Mouse (Mus musculus) heart, adult 9 months (tissue): Measurements from ENCODE around the gene Snapc2.
A peak's percentile ranks its signal among the peaks of the same experiment; 100 is the strongest.

ENCODE experiments used
- DNase-seq, 2 experiments: peaks; one replicate each; pipeline ENCODE4 v3.0.0; 2022; ENCODE audit warnings: low spot score in 2 of 2

The Snapc2 gene

DNA sequence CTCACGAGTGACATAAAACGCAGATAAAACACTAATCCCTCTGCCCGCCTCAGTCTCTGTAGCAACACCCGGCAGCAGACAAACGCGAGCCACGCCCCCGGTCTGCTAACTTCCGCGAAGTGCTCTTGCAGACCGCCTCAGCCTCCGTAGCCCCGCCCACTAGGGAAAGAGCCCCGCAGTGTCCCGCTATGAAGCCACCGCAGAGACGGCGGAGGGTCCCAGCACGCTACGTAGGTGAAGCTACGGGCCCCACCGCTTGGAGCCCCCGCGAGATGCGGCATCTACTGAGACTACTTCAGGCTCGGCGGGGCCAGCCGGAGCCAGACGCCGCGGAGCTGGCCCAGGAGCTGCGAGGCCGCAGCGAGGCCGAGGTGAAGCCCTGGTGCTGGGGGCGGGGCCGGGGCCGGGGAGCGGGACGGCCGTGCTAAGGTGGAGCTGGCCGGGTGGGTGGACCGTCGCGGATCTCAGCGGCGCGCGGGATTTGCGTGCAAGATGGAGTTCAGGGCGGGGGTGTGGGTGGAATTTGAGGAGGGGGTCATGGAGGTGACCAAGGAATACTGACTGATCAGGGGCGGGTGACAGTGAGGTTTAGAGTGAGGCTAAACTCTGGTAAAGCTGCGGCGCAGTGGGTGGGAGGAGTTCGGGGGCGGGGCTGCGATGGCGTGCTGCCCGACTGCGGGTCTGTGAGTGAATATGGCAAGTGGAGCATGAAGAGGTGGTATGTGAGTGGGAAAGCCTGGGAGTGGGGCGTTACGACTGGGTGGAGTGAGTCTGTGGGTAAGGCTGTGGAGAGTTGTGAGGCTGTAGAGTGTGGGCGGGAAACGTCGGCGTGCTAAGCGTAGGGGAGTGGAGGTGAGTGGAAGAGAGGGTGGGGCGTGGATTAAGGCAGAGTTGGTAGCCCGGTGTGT, at the start of gene Snapc2:
TSS of gene Snapc2 (plus strand) at position 147 of the 908 bp plus-strand sequence.
- DNase-seq = peak; percentile 94 to 96

DNA sequence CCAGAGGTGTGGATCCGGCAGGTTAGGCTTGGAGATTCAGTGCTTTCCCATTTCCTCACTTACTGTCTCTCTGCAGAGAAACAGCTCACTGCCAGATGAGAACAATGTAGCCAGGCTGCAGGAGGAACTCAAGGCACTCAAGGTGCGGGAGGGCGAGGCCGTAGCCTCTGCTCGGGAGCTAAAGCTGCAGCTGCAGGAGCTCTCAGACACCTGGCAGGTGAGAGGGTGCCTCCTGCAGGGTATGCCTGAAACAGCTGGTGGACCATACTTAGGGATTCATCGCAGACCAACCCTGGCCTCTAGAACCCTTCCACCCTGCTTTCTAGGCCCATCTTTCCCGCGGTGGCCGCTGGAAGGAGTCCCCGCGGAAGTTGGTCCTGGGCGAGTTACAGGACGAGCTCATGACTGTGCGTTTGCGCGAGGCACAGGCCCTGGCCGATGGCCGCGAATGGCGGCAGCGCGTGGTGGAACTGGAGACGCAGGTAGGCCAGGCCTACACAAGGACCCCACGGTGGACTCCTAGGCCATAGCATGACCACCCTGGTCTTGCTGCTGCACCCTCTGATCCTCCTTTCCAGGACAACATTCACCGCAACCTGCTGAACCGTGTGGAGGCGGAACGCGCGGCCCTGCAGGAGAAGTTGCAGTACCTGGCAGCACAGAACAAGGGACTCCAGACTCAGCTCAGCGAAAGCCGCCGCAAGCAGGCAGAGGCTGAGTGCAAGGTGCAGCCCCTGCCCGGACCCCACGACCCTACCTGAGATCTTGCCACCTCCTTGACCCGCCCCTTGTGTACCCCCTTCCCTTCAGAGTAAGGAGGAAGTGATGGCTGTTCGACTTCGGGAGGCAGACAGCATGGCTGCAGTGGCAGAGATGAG, 47.4 kb upstream of the Snapc2 start:
- DNase-seq = no peak

DNA sequence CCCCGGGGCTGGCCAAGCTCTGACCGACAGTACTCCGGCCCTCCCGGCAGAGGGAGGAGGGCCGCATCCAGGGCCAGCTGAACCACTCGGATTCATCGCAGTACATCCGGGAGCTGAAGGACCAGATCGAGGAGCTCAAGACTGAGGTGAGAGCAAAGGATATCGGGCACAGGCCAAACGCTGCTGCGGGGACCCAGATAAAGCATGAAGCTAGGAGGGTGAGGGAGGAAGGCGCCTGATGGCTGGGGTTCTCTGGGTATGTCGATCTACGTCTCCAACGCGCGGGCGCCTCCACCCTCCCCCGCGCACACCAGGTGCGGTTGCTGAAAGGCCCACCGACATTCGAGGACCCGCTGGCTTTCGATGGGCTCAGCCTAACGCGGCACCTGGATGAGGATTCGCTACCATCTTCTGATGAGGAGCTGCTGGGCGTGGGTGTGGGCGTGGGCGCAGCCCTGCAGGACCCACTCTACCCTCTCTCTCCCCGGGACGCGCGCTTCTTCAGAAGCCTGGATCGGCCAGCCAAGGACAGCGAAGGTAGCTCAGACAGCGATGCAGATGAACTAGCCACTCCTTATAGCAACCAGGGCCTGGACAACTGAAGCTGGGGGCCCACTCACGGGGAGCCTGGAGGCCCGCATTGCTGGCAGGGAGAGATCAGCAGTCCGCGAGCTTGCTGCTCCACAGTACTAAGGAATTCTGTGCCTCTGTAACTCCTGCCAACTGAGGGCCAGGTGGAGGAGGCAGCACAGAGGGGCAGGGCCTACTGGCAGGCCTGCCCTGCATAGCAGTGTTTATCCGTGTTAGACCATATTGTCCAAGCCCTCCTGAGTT, 46.5 kb upstream of the Snapc2 start:
- no peak for DNase-seq

DNA sequence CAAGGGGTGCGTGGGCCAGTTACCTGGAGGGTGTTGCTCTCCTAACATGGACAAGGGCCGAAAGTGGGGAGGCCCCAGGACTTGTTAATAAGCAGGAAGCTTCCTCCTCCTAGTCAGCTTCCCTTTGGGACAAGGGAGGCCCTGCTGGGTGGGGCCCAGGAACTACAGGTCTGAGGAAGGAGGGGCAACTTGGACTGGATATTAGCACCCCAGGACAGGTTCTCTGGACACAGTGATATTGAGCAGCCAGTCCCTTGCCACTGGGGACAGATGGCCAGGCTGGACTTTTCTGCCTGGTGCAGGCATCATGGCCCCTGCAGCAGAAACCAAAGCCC, 45.9 kb upstream of the Snapc2 start:
- DNase-seq = no peak

DNA sequence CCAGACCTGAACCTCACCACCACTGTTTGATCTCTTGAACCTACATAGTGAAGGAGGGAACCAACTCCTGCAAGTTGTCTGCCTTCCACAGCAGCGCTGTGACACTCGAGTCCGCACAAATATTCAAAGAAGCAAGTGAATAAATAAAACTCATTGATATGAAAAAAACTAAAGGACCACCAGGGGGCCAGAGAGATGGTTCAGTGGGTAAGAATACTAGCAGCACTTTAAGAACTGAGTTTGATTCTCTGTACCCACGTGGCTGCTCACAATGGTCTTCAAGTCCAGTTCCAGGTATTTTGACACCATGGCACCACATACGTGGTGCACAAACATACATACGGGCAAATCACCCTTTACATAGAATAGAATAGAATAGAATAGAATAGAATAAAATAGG, 41.8 kb upstream of the Snapc2 start:
- no peak for DNase-seq

DNA sequence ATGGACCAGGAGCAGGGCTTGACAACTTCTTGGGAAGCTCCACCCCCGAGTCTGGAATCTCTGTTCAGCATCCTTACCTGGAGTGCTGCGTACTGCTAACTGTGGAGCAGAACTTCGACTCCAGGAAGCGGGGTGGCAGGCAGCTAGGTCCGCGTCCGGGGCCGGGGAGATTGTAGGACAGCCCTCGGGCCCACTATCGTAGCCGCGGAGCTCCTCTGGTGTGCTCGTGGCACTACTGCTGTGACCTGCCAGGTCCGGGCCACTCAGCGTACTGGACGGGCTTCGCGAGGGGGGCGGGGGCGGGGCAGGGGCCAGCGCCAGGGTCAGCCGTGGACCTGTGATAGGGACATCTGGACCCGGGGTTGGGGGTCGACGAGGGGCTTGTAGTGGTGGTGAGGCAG, 40.1 kb upstream of the Snapc2 start:
- DNase-seq = no peak

DNA sequence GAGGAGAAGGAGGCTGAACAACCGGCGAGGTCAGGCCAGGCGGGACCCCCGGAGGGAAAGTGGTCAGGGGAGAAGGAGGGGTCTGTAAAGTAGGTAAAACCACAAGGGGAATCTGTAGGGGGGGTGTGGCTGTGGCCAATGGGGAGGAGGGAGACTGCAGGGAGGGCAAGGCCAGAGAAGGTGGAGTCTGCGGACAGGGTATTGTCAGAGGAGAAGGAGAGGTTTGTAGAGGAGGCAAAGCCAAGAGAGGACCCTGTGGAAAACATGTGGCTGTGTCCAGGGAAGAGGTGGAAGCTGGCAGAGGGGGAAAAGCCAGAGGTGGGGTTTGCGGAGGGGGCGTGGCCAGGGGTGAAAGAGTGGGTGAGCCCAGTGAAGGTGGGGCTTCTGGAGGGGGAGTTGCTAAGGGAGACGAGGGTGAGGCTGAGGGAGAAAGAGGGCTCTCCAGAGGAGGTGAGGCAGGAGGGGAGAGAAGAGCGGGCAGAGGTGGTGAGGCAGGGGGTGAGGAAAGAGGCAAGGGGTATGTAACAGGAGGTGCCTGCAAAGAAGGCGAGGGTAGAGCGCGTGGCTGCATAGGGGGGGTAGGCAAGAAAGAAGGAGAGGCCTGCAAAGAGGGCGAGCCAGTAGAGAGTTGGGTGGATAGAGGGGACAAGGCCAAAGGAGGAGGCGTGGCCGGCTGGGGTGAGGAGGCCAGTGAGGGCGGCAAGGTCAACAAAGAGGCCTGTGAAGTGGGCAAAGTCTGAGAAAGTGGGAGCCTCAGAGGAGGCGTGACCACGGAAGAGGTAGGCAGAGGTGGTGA, 39.5 kb upstream of the Snapc2 start:
- DNase-seq = peak; percentile 18 to 41

DNA sequence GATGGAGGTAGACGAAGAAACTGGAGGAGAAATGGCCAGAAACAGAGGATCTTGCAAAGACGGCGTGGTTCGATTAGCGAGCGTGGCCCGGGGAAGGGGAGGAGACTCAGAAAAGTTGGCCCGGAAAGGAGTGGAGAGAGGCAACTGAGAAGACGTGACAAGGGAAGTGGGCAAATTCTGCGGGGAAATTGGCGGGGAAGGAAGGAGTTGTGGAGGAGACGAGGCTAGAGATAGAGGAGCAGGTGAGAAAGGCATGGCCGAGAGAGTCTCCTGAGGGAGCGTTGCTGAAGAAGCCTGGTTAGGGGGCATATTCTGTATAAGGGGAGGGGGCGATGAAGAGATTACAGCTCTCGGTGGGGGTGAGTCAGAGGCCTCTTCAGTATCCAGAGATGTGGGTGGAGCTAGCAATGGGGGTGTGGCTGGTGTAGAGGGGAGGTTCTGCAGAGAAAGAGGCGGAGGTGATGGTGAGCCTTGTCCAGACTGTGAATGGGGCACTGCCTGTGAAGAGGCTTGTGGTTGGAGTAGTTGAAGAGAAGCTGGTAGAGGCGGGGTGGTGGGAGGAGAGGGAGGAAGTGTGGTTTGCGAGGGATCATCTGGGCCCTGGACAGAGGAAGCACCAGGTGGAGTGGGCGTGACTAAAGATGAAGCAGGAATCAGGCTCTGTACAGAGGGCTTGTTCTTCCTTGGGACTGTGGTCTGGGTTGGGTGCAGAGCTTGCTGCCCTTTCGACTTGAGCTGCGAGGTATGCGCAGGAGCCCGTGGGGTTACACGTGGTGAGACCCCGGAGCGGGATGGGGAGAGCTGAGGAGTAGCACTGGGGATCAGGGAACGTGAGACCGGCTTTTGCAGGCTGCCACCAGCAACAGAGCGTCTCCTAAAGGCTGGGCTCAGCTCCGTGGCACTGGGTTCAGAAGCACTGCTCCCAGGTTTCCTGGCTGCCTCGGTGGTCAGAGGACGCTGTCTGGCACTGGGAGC, 38.6 kb upstream of the Snapc2 start:
- DNase-seq = peak; percentile 39

DNA sequence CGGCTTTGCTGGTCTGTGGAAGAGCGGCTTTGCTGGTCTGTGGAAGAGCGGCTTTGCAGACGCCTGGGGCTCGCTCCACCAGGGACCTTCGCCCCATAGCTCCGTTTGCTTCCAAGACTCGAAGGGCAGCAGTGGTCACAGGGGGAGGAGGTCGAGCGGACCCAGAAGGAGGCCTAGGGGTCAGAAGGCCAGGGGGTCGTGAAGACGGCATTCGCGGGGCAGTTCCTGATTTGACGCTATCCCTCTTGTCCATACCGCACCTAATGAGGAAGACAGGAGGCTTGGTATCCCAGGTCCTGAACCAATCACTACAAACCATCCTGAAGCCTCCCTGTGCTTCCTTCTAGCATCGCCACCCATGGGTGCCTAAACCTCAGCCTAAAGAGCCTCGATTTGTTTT, 36.6 kb upstream of the Snapc2 start:
- no peak for DNase-seq

DNA sequence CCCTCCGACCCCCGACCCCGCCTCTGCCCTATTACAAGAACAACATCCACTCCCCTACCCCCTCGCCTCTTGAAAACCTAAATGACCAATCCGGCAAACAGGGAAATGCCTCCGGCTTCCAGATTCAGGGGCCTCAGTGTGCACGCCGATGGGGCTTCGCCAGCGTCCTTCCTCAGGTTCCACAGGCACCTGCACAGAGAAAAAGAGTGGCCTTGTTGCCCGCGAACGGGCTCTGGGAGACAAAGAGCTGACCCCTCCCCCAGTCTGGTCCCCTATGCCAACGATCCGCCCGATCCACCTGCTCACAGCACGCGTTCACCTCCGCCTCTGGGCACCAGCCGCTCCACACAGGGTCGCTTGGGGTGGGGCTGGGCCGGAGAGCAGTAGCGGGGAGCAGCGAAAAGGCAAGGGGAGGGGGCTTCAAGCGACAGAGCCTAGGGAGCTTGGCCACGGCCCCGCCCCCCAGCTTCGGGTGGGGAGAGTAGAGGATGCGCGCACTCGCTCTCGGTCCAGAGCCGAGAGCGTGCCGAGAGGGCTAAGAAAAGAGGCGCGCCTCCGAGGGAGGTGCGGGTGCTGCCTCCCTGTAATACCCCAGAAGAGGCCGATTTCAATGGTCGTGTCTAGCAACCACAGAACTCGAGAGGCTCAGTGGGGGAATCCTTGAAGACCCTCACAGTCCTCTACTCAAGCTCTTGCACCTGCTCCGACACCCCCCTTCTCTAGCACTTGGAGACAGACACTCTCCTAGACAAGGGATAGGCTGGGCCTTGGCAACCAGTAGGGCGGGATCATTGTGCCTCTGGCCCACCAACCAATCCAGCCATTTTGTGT, 35.9 kb upstream of the Snapc2 start, which contains the start of gene Prr36:
TSS of gene Prr36 (minus strand) at position 669 of the 831 bp plus-strand sequence.
- no peak for DNase-seq

DNA sequence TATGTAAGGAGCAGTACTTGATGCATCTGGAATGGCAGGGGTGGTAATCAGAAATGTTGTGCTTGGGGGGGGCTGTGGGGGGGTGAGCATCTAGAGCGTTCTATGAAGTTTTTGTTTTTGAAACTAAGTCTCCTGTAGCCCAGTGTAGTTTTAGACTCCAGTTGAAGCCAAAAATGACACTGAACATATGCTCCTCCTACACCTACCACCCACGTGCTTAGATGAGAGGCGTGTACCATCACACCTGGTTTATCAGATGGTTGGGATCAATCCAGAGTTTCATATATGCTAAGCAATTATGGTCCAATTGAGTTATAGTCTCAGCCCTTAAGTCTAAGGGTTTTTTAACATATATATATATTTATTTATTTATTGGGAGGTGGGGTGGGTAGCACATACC, 33.3 kb upstream of the Snapc2 start:
- no peak for DNase-seq

DNA sequence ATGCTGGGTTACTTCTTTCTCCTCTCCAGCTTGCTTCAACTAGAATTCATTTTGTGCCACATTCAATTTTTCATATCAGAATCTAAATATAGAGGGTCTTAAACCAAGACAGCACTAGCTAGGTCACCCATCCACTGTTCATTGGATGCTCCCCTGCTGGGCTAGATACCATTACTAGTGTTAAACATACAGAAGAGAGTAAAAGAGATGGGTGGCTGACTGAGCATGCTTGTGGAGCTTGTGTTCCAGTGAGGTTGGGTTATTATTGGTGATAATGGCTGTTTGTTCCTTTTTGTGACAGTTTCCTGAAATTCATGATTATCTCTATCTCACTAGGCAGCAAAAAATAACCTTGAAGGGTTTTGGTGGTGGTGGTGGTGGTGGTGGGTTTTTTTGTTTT, 30.8 kb upstream of the Snapc2 start:
- DNase-seq = no peak

DNA sequence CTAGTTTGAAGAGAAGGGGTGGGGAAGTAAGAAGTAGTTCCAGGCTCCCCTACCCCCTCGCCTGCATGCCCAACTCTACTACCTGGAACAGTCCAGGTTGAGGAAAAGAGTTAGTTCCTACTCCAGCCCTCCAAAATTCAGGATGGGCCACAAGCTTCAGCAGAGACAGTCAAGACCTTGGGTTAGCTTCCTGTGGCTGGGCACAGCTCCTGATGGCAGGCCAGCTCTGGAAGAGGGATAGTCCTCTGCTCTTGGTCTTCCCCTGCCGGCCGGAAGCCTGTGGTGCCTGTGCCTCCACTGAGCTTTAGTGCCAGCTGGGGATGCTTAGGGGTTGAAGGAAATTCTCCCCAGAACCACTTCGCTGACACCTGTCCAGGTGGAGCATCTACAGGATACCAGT, 26.6 kb upstream of the Snapc2 start:
- no peak for DNase-seq

DNA sequence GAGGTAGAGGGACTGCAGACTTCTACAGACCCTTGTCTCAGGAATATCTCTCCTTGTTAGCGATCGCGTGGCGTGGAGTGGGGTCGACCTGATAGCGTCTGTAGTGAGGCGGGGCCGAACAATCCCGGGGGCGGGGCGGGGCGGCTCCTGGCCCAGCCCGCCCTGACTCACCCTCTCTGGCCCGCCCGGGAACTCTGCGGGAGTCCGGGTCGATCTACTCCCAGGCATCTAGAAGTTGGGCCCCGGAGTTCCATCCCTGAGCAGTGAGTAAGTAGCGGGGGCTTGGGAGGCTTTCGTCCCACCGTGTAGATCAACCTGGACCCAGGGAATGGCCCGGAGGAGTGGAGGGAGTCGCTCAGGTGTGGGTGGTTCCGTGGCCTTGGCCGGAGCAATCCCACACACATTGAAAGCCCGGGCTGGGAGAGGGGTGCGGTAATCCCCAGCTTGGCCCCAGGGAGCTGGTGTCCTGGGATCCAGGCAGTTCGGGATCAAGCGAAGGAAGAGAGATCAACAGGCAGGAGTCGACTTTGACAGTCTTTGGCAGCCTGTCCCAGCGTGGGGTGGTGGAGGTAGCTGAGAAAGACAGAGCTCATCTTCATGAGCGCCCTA, 26.0 kb upstream of the Snapc2 start, which contains the start of gene Lrrc8e:
TSS of gene Lrrc8e (plus strand) at position 89 of the 609 bp plus-strand sequence.
- no peak for DNase-seq

DNA sequence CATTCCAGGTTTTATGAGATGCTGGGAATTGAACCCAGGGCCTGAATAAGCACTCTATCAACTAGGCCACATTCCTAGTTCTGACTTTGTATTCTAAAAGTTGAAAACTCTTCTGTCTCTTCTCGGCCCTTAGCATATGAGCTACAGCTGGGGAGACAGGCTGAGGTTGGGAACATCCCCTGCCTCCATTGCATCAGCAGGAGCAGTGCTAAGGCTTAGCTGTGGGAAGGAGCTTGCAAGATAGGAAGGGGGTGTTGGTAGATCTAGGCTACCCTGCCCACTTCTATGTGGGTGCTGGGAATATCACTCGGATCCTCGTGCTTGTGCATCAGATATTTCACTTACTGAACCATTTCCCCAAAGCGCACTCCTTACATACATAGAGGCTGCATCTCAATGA, 25.0 kb upstream of the Snapc2 start:
- no peak for DNase-seq

DNA sequence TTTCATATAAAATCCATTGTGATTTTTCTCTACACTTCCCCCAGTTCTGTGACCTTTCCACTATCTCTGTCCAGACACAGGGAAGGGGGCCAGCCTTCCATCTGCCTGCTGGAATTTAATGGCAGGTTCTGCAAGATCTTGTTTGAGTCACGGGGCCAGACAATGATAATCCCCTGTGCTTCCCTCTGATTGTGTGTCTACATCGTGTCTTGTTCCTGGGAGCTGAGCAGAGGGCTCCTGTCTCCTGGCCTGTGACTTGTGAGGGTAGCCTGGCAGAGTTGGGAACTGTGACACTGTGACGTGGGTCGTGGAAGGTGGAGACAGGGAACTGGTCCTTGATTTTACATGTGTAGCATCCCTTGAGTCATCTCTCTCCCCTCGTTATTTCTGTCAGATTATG, 23.1 kb upstream of the Snapc2 start:
- no peak for DNase-seq

DNA sequence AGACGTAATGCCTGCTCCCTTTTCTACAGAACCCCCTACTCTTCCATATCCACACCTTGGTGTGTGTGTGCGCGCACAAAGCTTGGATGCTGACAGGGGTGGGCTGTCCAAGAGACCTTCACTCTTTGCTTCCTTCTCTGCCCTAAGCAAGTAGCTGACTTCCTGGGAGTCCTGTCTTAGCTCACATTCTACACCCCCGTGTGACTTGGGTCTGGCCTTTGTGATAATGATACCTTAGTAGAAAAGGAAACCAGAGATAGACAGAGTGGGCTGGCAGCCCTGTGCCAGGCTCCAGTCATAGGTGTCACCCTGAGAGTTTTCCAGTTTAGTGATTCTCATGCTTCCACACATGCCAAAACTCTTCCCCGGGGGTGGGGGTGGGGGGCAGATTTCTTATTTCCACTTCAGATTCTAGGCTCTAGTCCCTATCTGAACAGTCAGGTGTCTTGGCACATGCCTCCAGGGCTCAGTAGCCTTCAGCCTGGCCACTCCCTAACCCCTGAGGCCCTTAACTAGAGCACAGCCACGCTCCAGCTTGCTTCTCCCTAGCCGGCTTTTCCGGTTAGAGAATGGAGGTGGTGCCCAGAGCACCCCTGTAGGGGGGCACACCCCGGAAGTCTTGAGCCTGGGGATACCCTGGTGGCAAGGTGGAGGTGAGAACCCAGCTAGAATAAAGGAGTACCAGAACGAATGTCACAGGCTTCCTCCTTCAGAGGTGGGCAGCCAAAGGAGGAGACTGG, 22.1 kb upstream of the Snapc2 start:
- no peak for DNase-seq
